Mouse (Mus musculus): ENCODE results near the gene P4htm. TPM values are rescaled to one million over a fixed set of nuclear protein-coding genes. Genes with fewer than 3 reads are reported as not detected.

P4htm gene
- polyA plus RNA-seq, 1 experiment from 2014 or later: 2.9 TPM

DNA sequence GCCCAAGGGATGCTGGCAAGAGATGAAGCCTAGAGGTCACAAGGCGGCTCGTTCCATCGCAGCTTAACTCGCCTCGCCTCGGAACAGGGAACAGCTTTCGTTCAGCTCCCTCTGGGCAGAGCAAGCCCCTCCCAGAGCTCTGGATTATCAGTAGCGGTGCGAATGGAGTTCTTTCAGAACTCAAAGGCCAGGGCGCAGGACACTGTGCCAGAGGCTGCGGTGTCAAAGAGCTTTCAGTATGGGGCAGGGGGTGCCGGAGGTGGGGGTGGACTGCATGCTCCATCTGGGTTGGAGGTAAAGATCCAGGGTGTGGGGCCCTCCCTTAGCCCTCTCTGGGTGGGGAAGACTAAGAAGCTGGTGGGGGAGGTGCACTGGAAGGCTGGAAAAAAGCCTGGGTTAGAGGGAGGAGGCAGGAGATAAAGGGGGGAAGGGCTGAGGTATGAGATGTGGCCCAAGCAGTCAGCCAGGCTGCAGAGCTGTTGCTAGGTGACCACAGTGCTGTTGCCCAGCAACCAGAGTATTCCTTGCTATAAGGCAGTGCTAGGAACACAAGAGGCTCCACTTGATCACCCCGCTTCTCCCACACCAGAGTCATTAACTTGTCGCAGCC lies 9.8 kb downstream of the P4htm start:
- no peak overlapping the region for H3K9ac ChIP-seq (ENCODE audit: low read depth, low read length)

GRCm38 (mm10) chr9:108579344-108579690 lies 18.1 kb downstream of the P4htm start:
- H3K27ac ChIP-seq (ENCODE audit: low read depth, low read length): no peak overlapping the region

More for the DNA sequence above, 9.8 kb downstream of the P4htm start:
- H3K27me3 ChIP-seq (replicated peaks; ENCODE audit: control insufficient read depth, insufficient read depth, low read length): no peaks in the 10 kb centered on the region
- H3K36me3 ChIP-seq (ENCODE audit: control insufficient read depth, insufficient read depth): no peaks in the 10 kb centered on the region
- no peaks in the 10 kb centered on the region for H3K4me1 ChIP-seq (replicated peaks; ENCODE audit: control insufficient read depth, insufficient read depth, low read length)
- 14% methylated on average over 14 of the region's 14 CpGs for WGBS
- TF ChIP-seq CTCF (IDR thresholded peaks at IDR 0.05; ENCODE audit: low read depth): no peak
- no peaks in the 10 kb centered on the region for H3K9me3 ChIP-seq (ENCODE audit: control insufficient read depth)
- peak; percentile 50 for ATAC-seq
- no peak overlapping the region; the same call in 1 of the 2 replicates for H3K4me2 ChIP-seq (replicated peaks; ENCODE audit: low read depth)
- no peak overlapping the region for H3K27ac ChIP-seq (ENCODE audit: low read depth, low read length)
- no peak overlapping the region for H3K4me3 ChIP-seq (ENCODE audit: low read depth, low read length)

GRCm38 (mm10) chr9:108578545-108579343 lies 18.7 kb downstream of the P4htm start, which contains the start of gene Wdr6:
Gene Wdr6 (minus strand): TSS chr9:108578739.
- Histone ChIP-seq H3K27me3 (replicated peaks; ENCODE audit: control insufficient read depth, insufficient read depth, low read length) (no peaks in the 10 kb centered on the region), H3K9me3 (ENCODE audit: control insufficient read depth) (no peaks in the 10 kb centered on the region), H3K36me3 (ENCODE audit: control insufficient read depth, insufficient read depth) (peaks cover 19% of the 10 kb centered on the region; the same call in 1 of the 2 replicates), H3K4me2 (replicated peaks; ENCODE audit: low read depth) (peak within 1 kb of the TSS; percentile 88), H3K4me3 (ENCODE audit: low read depth, low read length) (peak within 1 kb of the TSS; percentile 59), H3K27ac (ENCODE audit: low read depth, low read length) (peak within 1 kb of the TSS; percentile 65), H3K4me1 (replicated peaks; ENCODE audit: control insufficient read depth, insufficient read depth, low read length) (no peaks in the 10 kb centered on the region), H3K9ac (ENCODE audit: low read depth, low read length) (peak within 1 kb of the TSS; percentile 78)
- 5% methylated on average over 51 of the region's 51 CpGs for WGBS
- peak; percentile 84 for ATAC-seq
- TF ChIP-seq CTCF (IDR thresholded peaks at IDR 0.05; ENCODE audit: low read depth): 0 out of 2 replicates have a peak, but pooled peaks have one; percentile 3

More at GRCm38 (mm10) chr9:108579344-108579690, 18.1 kb downstream of the P4htm start:
- Histone ChIP-seq H3K4me1 (replicated peaks; ENCODE audit: control insufficient read depth, insufficient read depth, low read length) (no peaks in the 10 kb centered on the region), H3K9ac (ENCODE audit: low read depth, low read length) (peak overlapping the region; percentile 78; the same call in 1 of the 2 replicates), H3K4me3 (ENCODE audit: low read depth, low read length) (peak overlapping the region; percentile 59), H3K4me2 (replicated peaks; ENCODE audit: low read depth) (peak overlapping the region; percentile 88), H3K9me3 (ENCODE audit: control insufficient read depth) (no peaks in the 10 kb centered on the region), H3K36me3 (ENCODE audit: control insufficient read depth, insufficient read depth) (peaks cover 19% of the 10 kb centered on the region; the same call in 1 of the 2 replicates), H3K27me3 (replicated peaks; ENCODE audit: control insufficient read depth, insufficient read depth, low read length) (no peaks in the 10 kb centered on the region)
- ATAC-seq: no peak
- WGBS: 61% methylated on average over 5 of the region's 5 CpGs
- TF ChIP-seq CTCF (IDR thresholded peaks at IDR 0.05; ENCODE audit: low read depth): no peak

GRCm38 (mm10) chr9:108577934-108578544 lies 19.4 kb downstream of the P4htm start:
- H3K4me1 ChIP-seq (replicated peaks; ENCODE audit: control insufficient read depth, insufficient read depth, low read length): no peaks in the 10 kb centered on the region
- WGBS: 1% methylated on average over 24 of the region's 24 CpGs
- H3K4me3 ChIP-seq (ENCODE audit: low read depth, low read length): peak overlapping the region; percentile 59
- peak overlapping the region; percentile 88 for H3K4me2 ChIP-seq (replicated peaks; ENCODE audit: low read depth)
- H3K36me3 ChIP-seq (ENCODE audit: control insufficient read depth, insufficient read depth): peaks cover 24% of the 10 kb centered on the region; the same call in 1 of the 2 replicates
- peak; percentile 20 for ATAC-seq
- no peak for TF ChIP-seq CTCF (IDR thresholded peaks at IDR 0.05; ENCODE audit: low read depth)
- no peaks in the 10 kb centered on the region for H3K27me3 ChIP-seq (replicated peaks; ENCODE audit: control insufficient read depth, insufficient read depth, low read length)
- H3K27ac ChIP-seq (ENCODE audit: low read depth, low read length): peak overlapping the region; percentile 65
- peak overlapping the region; percentile 78 for H3K9ac ChIP-seq (ENCODE audit: low read depth, low read length)
- no peaks in the 10 kb centered on the region for H3K9me3 ChIP-seq (ENCODE audit: control insufficient read depth)

GRCm38 (mm10) chr9:108577025-108577424 lies 20.4 kb downstream of the P4htm start:
- H3K9ac ChIP-seq (ENCODE audit: low read depth, low read length): no peak overlapping the region
- ATAC-seq: no peak
- no peak overlapping the region for H3K4me3 ChIP-seq (ENCODE audit: low read depth, low read length)
- no peaks in the 10 kb centered on the region for H3K27me3 ChIP-seq (replicated peaks; ENCODE audit: control insufficient read depth, insufficient read depth, low read length)
- 36% methylated on average over 6 of the region's 6 CpGs for WGBS
- TF ChIP-seq CTCF (IDR thresholded peaks at IDR 0.05; ENCODE audit: low read depth): no peak
- no peaks in the 10 kb centered on the region for H3K9me3 ChIP-seq (ENCODE audit: control insufficient read depth)
- H3K27ac ChIP-seq (ENCODE audit: low read depth, low read length): no peak overlapping the region
- H3K4me1 ChIP-seq (replicated peaks; ENCODE audit: control insufficient read depth, insufficient read depth, low read length): no peaks in the 10 kb centered on the region
- H3K36me3 ChIP-seq (ENCODE audit: control insufficient read depth, insufficient read depth): peaks cover 32% of the 10 kb centered on the region
- peak overlapping the region; percentile 88 for H3K4me2 ChIP-seq (replicated peaks; ENCODE audit: low read depth)

Measured in intestine, postnatal 0 days (tissue).